Mouse (Mus musculus) megakaryocyte, adult 5-6 weeks (primary cell): ENCODE results near the gene Nat8f2. TPM values are rescaled to one million over a fixed set of nuclear protein-coding genes. Genes with fewer than 3 reads are reported as not detected.
"Not testable (repeated sequence)": the region's sequence is repeated elsewhere in the genome, so short reads cannot be mapped to it uniquely, and the experiment has no call there.

Experiments used
- ATAC-seq: 2 replicates; pipeline ENCODE4 v1.8.0; 2016; ENCODE audit warnings: mild to moderate bottlenecking, inconsistent platforms; ENCODE audit not compliant: poor library complexity, severe bottlenecking
- total RNA-seq, 2 experiments: library from RNA; stranded (forward) in 1 of 2; stranded (reverse) in 1 of 2; fragments of 153-499, 151-499 nt in 1 of 2; fragments of 221-1000, 200-1000 nt in 1 of 2; gene quantifications; 2 replicates each; pipeline versions ENCODE4 v1.2.3 to v1.2.4; 2015 to 2017

The Nat8f2 gene
- total RNA-seq, 2 experiments from 2014 or later: not detected

DNA sequence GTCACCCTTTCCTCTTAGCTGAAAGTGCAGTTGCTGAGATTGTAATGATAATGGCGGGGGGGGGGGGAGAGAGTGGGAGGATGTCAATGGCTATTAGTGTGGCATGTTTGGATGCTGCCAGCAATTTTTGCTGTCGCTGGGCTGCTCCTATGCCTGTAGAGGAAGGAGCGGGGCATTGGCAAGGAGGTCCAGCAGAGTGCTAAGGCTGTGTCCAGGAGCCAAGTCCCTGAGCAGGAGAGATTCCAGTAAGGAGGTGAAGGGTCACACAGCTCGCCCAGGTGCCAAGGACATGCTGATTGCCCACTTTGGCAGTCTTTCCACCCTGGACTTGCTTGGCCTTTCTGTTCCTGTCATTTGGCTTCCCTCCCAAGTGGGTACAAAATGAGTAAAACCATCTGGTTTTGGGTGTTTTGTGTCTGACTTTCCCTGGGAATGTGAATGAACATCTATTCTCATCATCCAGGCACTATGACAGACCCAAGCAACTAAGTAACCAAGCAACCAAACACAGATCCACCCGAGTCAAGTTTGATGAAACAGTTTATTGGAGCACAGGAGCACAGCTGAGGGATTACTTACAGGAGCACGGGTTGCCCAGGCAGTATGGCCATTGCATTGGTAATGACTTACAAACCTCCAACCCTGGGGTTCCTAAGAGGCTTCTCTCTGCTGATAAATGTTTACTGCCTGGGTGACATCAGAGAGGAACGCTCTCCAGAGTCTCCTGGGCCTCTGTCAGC lies 3.9 kb downstream of the Nat8f2 start:
- not testable (repeated sequence) for ATAC-seq

DNA sequence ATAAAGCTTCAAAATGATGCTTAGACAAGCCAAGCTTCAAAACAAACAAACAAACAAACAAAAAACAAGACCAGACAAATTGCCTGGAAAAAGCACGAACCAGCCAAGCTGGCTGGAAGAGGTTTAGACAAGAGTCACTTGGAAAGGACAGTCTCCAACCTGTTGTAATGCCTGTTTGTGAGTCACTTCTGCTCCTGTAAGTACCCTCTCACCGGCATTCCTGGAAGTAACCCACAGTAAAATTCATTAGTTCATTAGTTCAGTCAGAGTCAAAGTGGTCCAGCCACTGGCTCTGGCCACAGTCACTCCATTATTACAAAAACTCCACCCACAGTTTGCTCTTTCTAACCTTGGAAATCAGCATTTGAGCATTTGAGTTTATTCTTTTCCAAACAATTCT lies 5.1 kb downstream of the Nat8f2 start:
- no peak for ATAC-seq

DNA sequence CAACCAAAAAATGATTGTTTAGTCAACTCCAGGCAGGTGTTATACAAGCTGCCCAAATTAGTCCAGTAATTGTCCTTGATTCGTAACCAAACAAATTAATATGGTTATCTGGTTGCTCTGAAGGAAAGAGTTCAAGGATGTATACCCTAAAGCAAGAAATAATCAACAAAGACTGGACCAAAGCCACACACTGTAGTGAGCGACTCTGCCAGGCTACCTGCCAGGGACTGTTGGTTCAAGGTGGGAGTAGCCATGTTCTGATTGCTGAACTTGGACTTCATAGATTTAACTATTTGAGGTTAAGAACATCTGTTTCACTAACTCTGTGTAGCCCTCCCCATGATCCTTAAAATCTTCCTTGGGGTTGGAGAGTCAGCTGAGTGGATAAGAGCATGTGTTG lies 5.8 kb downstream of the Nat8f2 start:
- no peak for ATAC-seq

GRCm38 (mm10) chr6:85862565-85862964 lies 6.4 kb downstream of the Nat8f2 start:
- ATAC-seq: no peak

DNA sequence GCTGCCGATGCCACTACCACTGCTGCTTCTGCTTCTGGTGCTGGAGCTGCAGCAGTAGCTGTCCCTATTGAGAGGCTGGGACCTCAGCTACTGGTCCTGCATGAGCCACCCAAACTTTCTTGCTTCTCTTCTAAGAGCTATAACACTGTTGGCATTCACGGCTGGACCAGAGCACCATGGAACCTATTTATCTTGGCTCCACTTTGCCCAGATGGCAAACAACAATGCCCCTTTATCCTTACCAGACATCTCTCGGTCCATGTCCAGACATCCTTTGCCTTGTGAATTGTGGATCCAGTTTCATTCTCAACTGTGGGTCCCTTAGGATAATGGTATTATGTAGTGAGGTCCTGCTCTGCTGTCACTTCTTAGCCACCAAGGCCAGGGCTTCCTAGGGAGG lies 7.7 kb downstream of the Nat8f2 start:
- no peak for ATAC-seq

DNA sequence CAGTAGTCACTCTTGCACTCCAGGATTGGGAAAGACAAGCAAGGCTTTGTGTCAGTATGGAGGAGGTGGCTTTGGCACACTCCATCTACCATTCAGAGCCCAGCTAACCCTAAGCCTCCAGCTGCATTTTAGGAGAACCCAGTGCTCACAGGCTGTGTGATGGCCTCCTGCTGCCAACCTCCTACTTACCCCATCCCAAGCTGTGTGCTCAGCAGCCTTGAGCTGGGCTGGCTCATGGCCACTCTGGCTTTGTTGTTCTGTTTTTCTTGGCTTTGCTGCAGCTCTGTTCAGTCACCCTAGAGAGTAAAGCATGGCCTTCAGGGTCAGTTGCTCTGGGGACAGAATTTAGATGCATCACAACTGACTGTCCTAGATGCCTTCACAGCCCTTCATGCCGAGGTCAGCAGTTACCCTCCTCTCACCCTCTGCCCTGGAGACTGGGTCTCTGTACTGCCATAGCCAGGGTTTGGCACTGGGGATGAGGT lies 12.7 kb downstream of the Nat8f2 start:
- ATAC-seq: no peak

- no peak for ATAC-seq
Observed at GRCm38 (mm10) chr6:85853481-85853880, 15.5 kb downstream of the Nat8f2 start.

GRCm38 (mm10) chr6:85851062-85851773 lies 17.7 kb downstream of the Nat8f2 start:
- no peak for ATAC-seq

DNA sequence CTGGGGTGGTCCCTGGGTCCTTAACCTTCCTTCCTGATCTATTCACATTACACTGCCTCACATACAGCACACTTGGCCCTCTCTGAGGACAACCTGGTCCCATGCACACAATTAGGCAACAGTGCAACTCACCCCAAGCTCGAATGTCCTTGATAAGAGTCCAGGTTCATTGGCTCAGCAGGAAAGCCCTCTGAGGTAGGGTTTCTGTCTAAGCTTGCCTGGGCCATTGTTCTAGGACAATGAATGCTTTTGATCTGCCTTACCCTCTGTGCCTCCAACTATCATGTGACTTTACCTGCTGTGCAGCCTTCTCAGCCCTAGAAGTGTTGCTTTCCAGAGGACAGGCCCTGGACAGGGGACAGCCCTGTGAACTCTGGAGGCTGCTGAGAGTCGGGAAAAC lies 19.7 kb downstream of the Nat8f2 start:
- no peak for ATAC-seq

DNA sequence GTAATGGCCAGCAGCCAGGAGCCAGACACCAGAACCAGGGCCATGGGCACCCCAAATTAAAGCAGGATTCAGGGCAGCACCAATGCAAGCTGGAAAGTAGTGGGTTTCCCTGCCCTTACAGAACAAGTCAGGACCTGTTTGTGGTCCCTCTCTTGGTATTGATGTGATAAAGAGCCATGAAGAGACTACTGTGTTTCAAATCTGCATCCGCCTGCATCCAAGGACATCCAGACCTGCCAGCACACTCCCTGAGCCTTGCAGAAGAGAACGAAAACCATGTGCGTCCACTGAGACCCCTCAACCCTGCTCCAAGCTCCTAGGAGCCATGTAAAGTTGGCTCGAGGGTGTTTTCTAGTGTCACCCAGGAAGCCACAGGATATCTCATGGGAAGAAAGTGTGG lies 20.8 kb downstream of the Nat8f2 start:
- ATAC-seq: no peak

DNA sequence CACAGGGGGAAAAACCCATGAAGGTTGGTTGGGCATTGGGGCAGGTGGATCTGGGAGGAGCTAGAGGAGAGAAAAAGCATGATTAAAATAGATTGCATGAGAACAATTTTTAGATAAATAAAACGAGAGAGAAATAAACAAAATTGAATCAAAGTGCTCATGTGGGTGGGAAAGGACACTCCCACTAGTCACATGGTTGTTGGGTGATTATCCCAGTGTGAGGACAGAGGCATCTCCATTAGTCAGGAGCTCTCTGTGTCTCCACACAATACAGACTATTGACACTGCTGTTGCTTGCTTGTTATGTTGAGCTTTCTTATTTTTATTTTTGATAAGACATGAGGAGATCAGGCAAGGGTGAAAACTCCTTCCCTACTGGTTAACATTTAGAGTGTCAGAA lies 22.0 kb downstream of the Nat8f2 start:
- no peak for ATAC-seq

GRCm38 (mm10) chr6:85843677-85844458 lies 25.1 kb downstream of the Nat8f2 start:
- not testable (repeated sequence) for ATAC-seq

- ATAC-seq: no peak
Observed at GRCm38 (mm10) chr6:85839982-85840381, 29.0 kb downstream of the Nat8f2 start.

- ATAC-seq: no peak
Observed at GRCm38 (mm10) chr6:85838674-85839073, 30.3 kb downstream of the Nat8f2 start.

DNA sequence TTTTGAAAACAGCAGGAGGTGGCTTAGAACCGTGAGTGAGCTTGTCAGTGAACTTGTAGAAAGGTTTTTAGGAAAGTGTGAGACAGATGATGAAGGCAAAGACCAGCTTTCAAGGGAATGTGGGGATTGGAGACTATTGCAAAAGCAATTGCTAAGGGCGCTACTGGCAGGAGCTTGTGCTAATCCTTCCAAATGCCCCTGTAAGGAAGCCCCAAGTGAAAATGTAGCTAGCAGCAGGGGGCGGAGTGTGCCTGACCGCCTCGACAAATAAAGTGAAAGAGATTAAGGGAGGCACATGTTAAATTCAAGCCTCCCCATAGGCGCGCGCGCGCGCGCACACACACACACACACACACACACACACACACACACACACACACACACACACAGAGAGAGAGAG lies 31.7 kb downstream of the Nat8f2 start:
- not testable (repeated sequence) for ATAC-seq

GRCm38 (mm10) chr6:85836827-85837226 lies 32.1 kb downstream of the Nat8f2 start:
- ATAC-seq: not testable (repeated sequence)

DNA sequence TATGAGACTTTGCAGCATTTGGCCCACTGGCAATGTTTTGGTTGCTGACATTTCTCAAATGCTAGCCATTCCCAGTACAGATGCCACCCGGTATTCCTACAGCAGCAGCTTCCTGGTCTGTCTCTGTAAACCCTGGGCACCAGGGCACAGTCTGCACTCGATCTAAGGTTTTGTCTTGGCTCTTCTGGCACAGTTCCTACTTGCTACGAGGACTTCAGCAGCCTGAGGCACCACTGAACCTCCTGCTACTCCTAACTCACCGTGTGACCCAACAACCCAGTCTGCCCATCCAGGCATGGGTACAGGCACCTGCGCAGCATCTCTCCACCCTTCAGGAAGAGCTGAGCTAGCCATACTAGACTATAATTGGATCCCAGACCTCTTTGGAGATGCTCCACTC lies 32.9 kb downstream of the Nat8f2 start:
- not testable (repeated sequence) for ATAC-seq

DNA sequence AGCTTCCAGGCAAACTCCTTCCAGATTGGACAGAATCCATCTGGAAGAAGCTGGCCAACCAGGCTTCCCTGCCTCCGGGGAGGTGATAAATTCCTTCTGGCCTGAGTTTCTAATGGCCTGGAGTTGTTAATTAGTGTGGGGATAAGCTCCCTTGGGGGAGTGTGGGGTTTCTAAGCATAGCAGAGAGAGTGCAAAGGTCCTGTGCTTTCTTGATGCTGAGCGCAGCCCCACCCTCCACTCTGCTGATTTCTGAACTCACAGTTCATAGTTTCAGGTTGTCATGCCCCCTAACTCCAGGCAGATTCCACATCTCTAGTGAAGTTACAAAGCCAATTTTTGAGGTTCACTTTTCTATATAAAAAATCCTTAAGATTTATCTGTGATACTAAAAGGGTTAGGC lies 33.9 kb downstream of the Nat8f2 start:
- ATAC-seq: not testable (repeated sequence)

DNA sequence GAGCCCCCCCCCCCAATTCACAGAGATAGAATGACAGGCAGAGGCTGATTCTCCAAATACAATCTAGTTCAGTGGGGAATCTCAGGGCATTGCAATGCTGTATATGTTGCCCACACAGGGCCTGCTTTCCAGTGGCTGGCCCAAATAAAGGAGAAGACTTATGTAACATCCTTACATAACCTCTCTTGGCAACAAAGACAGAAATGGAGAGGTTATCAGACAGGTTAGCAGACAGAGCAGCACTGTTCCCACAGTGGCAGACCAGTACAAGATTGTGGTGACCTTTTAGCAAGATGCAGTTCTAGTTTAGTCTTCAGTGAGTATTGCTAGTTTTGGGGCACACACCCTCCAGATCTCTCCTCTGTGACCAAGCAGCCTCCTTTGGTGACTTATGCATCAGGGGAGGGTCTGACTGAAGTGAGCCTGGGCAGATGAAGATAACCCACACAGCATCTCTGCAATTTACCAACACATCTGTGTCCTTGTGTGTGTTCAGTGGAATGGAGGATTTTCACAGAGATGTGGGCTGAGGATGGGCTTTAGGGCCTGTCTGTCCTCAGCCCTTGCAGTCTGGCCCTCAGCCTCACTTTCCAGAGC lies 34.4 kb downstream of the Nat8f2 start:
- ATAC-seq: not testable (repeated sequence)

GRCm38 (mm10) chr6:85831796-85832321 lies 37.1 kb downstream of the Nat8f2 start, which contains the start of gene Nat8:
Nat8 (minus strand) TSS chr6:85832082.
- no peak for ATAC-seq

DNA sequence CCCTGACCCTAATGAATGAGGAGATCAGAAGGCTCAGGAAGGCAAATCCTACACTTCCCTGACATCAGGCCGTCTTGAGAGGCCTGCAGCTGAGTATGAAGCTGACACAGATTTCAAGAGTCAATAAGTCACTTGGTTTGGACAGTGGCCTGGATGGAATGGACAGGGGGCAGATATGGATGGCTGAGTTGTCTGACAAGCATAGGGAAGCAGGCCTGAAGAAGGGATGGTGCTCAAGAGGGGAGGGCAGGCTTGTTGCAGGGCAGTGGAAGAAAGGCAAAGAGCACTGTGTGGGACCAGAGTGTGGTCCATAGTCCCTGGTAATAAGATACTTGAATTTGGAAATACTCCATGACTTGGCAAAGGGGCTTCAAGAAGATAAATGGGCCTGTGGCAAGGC lies 39.5 kb downstream of the Nat8f2 start:
- ATAC-seq: no peak
